Mouse (Mus musculus) C2C12 (cell line): ENCODE measurements around the gene Exph5. TPM values are rescaled to one million over a fixed set of nuclear protein-coding genes. Genes with fewer than 3 reads are reported as not detected.

ENCODE experiments used
- H3K27me3 ChIP-seq: one replicate; pipeline ENCODE4 v1.6.1; 2011; ENCODE audit not compliant: control insufficient read depth, insufficient read depth, insufficient read length
- H3K36me3 ChIP-seq: one replicate; pipeline ENCODE4 v1.6.1; 2011; ENCODE audit not compliant: control insufficient read depth, insufficient read depth
- H3K4me3 ChIP-seq: one replicate; pipeline ENCODE4 v1.5.1; 2011; ENCODE audit warnings: mild to moderate bottlenecking, control low read depth; ENCODE audit not compliant: poor library complexity, insufficient read depth, severe bottlenecking
- H3K79me2 ChIP-seq: one replicate; pipeline ENCODE4 v1.6.1; 2011; ENCODE audit not compliant: control insufficient read depth, insufficient read depth
- H3K79me3 ChIP-seq: one replicate; pipeline ENCODE4 v1.6.1; 2011; ENCODE audit warnings: low read depth, control low read depth
- H3ac ChIP-seq: one replicate; pipeline ENCODE3; 2011; ENCODE audit warnings: low read depth; ENCODE audit not compliant: control insufficient read depth, insufficient read length
- CEBPB ChIP-seq: IDR thresholded peaks from one replicate; pipeline ENCODE4 v1.6.1; 2011; ENCODE audit warnings: low read depth, mild to moderate bottlenecking, control low read depth, moderate library complexity
- CTCF ChIP-seq: IDR thresholded peaks from one replicate; pipeline ENCODE4 v1.5.1; 2011; ENCODE audit not compliant: control insufficient read depth, insufficient read depth, insufficient read length
- FOSL1 ChIP-seq: IDR thresholded peaks from one replicate; pipeline ENCODE4 v1.8.0; 2011; ENCODE audit warnings: mild to moderate bottlenecking, low read length; ENCODE audit not compliant: poor library complexity, insufficient read depth, severe bottlenecking
- MAX ChIP-seq: IDR thresholded peaks from one replicate; pipeline ENCODE4 v1.6.1; 2011; ENCODE audit warnings: mild to moderate bottlenecking, control low read depth
- MYOD1 ChIP-seq: IDR thresholded peaks from one replicate; pipeline ENCODE4 v1.6.1; 2011; ENCODE audit warnings: low read depth; ENCODE audit not compliant: control insufficient read depth, insufficient read length
- MYOG ChIP-seq: IDR thresholded peaks from one replicate; pipeline ENCODE4 v1.6.1; 2011; ENCODE audit not compliant: control insufficient read depth, insufficient read length; ENCODE audit errors: extremely low read depth
- USF1 ChIP-seq: IDR thresholded peaks from one replicate; pipeline ENCODE4 v1.6.1; 2011; ENCODE audit warnings: low read depth, mild to moderate bottlenecking, control low read depth, moderate library complexity
- polyA plus RNA-seq: library from polyadenylated mRNA; unstranded; fragments of >200 nt; fragmentation: generic; extraction: Trizol; gene quantifications from one replicate; pipeline ENCODE4 v1.2.1, GENCODE M21; 2012; ENCODE audit warnings: missing spikeins

The Exph5 gene
- polyA plus RNA-seq, 1 experiment, result not detected

DNA sequence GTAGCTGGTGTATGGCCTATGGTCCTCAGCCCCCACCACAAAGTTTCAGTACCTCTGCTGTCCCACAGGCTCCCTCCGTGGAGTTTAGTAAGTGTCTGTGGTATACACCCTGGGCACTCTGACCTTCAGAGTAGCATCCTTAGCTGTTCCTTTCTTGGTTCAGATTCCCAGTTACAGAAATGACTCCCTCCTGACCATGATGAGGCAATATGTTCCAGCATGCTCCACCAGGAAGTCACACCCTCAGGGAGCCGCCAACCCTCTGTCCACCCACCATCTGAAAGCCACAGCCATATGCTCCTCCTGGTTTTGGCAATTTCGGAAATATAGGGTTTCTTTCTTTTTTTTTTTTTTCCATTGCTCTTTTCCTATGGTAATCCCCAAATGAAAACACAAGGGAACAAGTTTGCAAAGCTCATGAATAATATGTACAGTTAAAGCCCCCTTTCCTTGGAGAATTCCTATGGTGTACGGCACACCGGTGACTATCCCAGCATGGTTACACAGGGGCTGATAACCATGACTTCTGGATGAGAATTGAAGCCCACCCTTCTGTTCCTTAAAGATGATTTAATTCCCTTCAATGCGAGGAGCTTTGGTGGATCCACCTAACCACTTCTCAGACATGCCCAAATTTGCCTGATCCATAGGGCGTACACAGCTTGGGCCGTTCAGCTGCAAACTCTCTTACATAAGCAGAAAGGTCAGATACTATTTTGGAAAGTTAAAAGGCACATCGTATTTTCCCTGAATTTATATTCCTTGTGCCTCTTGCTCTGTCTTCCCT is 43.4 kb downstream of the Exph5 start:
- Histone ChIP-seq H3K27me3 (peaks cover 15% of the 10 kb centered on the region), H3ac (no peak overlapping the region), H3K79me2 (no peaks in the 10 kb centered on the region), H3K36me3 (no peaks in the 10 kb centered on the region), H3K4me3 (no peak overlapping the region), H3K79me3 (no peaks in the 10 kb centered on the region)
- no peak for TF ChIP-seq FOSL1
- TF ChIP-seq MAX, result no peak
- no peak for TF ChIP-seq MYOD1
- TF ChIP-seq CEBPB, result no peak
- TF ChIP-seq USF1, result no peak
- TF ChIP-seq CTCF, result no peak
- no peak for TF ChIP-seq MYOG

GRCm38 (mm10) chr9:53345728-53346127 is 44.3 kb downstream of the Exph5 start:
- Histone ChIP-seq H3K4me3 (no peak overlapping the region), H3K79me2 (no peaks in the 10 kb centered on the region), H3K36me3 (no peaks in the 10 kb centered on the region), H3K79me3 (no peaks in the 10 kb centered on the region), H3ac (no peak overlapping the region), H3K27me3 (peaks cover 13% of the 10 kb centered on the region)
- TF ChIP-seq CTCF, result no peak
- no peak for TF ChIP-seq USF1
- TF ChIP-seq MAX, result no peak

DNA sequence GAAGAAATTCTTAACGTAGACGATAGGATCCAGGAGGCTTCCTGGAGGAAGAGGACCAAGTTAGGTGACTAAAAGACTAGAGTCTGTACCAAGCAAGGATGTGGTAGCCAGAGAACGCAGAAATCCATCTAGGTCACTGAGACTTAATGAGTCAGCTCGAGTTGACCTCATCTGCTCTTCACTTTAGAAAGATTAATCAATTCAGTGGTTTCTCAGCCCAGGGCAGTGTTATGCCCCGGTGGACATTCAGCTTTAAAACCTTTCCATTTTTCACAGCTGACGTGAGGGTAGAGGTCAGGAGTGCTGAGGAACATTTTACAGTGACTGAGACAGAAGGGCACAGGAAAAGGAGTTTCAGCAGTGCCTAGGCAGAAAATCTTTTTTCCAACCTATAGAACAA is 44.9 kb downstream of the Exph5 start:
- no peak for TF ChIP-seq FOSL1
- no peak for TF ChIP-seq MYOG
- no peak for TF ChIP-seq CEBPB
- TF ChIP-seq USF1, result no peak
- no peak for TF ChIP-seq MYOD1
- no peak for TF ChIP-seq MAX
- no peak for TF ChIP-seq CTCF
- H3K36me3 ChIP-seq, result no peaks in the 10 kb centered on the region
- no peak overlapping the region for H3K4me3 ChIP-seq
- no peaks in the 10 kb centered on the region for H3K79me3 ChIP-seq
- H3K79me2 ChIP-seq, result no peaks in the 10 kb centered on the region
- H3ac ChIP-seq, result no peak overlapping the region
- peaks cover 8% of the 10 kb centered on the region for H3K27me3 ChIP-seq

DNA sequence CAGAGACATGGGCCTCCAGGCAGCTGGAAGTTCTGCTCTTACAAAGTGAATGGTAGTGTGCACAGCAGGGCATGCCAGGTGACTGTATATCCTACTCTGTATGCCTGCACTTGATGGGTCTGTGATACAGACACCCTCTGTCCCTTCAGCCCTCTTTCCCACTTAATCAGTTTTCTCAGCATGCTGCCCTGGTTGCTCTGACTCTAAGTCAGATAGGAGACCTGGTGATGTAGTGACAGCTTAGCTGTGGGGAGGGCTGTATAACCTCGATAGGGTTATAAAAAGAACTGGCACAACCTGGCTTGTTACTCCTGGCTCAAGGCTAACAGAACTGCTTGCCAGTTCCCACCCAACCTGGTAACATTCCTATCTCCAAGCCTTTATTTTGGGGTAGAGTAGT is 47.7 kb downstream of the Exph5 start:
- Histone ChIP-seq H3K79me2 (no peaks in the 10 kb centered on the region), H3K36me3 (no peaks in the 10 kb centered on the region), H3ac (no peak overlapping the region), H3K27me3 (peaks cover 4% of the 10 kb centered on the region), H3K4me3 (no peak overlapping the region), H3K79me3 (no peaks in the 10 kb centered on the region)
- TF ChIP-seq MYOD1, result no peak

DNA sequence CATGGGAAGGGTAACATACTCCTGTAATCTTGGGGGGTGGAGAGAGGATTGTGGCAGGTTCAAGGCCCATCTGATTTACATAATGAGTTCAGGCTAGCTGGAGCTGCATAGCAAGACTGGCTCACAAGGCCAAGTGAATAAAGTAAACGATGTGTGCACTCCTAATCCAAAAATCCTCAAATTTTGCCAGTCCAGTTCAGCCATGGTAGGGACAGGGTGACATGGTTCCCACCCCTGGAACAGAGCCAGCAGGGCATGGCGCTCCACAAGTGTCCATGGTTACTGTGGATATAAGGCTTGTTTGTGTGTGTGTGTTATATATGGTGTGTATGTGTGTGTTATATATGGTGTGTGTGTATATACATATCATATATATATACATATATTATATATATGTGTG is 48.9 kb downstream of the Exph5 start:
- Histone ChIP-seq H3ac (no peak overlapping the region), H3K4me3 (no peak overlapping the region), H3K36me3 (no peaks in the 10 kb centered on the region), H3K79me2 (no peaks in the 10 kb centered on the region), H3K79me3 (no peaks in the 10 kb centered on the region), H3K27me3 (peaks cover 3% of the 10 kb centered on the region)
- no peak for TF ChIP-seq CEBPB
- no peak for TF ChIP-seq FOSL1
- no peak for TF ChIP-seq USF1
- no peak for TF ChIP-seq MAX
- no peak for TF ChIP-seq MYOG
- no peak for TF ChIP-seq CTCF
- TF ChIP-seq MYOD1, result no peak

- H3ac ChIP-seq, result no peak overlapping the region
- H3K27me3 ChIP-seq, result peaks cover 3% of the 10 kb centered on the region
Observed at GRCm38 (mm10) chr9:53351899-53352298, 50.4 kb downstream of the Exph5 start.

More at GRCm38 (mm10) chr9:53351899-53352298, 50.4 kb downstream of the Exph5 start:
- TF ChIP-seq USF1 (no peak), FOSL1 (no peak), CTCF (no peak)
- Histone ChIP-seq H3K79me3 (no peaks in the 10 kb centered on the region), H3K4me3 (no peak overlapping the region), H3K36me3 (no peaks in the 10 kb centered on the region), H3K79me2 (no peaks in the 10 kb centered on the region)
